Mouse (Mus musculus) embryonic facial prominence, embryonic 13.5 days (tissue): ENCODE results near the gene Rad23a. TPM values are rescaled to one million over a fixed set of nuclear protein-coding genes. Genes with fewer than 3 reads are reported as not detected.

Experiments used
- ATAC-seq: fragments of 200-750 bp; cut with Nextera tagmentation; 2 replicates; pipeline ENCODE4 v1.8.0; 2017; ENCODE audit warnings: low read depth; ENCODE audit not compliant: insufficient number of reproducible peaks, insufficient read depth, low FRiP score, low TSS enrichment
- H3K27ac ChIP-seq: fragments of 300-500 bp; sonication (generic); 2 replicates; pipeline ENCODE4 v1.5.1; 2015; ENCODE audit warnings: moderate library complexity, mild to moderate bottlenecking, inconsistent platforms
- H3K27me3 ChIP-seq: fragments of 300-500 bp; sonication (generic); 2 replicates; pipeline ENCODE4 v1.6.1; 2015; ENCODE audit warnings: mild to moderate bottlenecking, inconsistent platforms
- H3K36me3 ChIP-seq: fragments of 300-500 bp; sonication (generic); 2 replicates; pipeline ENCODE4 v1.6.1; 2015; ENCODE audit warnings: mild to moderate bottlenecking, inconsistent platforms
- H3K4me1 ChIP-seq: fragments of 300-500 bp; sonication (generic); 2 replicates; pipeline ENCODE4 v1.6.1; 2015; ENCODE audit warnings: inconsistent platforms
- H3K4me2 ChIP-seq: fragments of 300-500 bp; sonication (generic); 2 replicates; pipeline ENCODE4 v1.6.1; 2015; ENCODE audit warnings: moderate library complexity, mild to moderate bottlenecking, inconsistent platforms
- H3K4me3 ChIP-seq: fragments of 300-500 bp; sonication (generic); 2 replicates; pipeline ENCODE4 v1.5.1; 2015; ENCODE audit warnings: mild to moderate bottlenecking, inconsistent platforms
- H3K9ac ChIP-seq: fragments of 300-500 bp; sonication (generic); 2 replicates; pipeline ENCODE4 v1.6.1; 2015; ENCODE audit warnings: mild to moderate bottlenecking, inconsistent platforms
- H3K9me3 ChIP-seq: fragments of 300-500 bp; sonication (generic); 2 replicates; pipeline ENCODE4 v1.6.1; 2016; ENCODE audit warnings: inconsistent platforms
- WGBS: fragments of 180-500 bp; shearing (Covaris S2); methylation state at CpG from one replicate; pipeline ENCODE4 v1.1.7; 2015; ENCODE audit warnings: mixed read lengths; 5-methylcytosine and 5-hydroxymethylcytosine counted together
- polyA plus RNA-seq: library from polyadenylated mRNA; unstranded; fragments of >200 nt; fragmentation: Nextera tagmentation; extraction: Ambion mirVana; gene quantifications from 2 replicates; pipeline ENCODE4 v1.2.1, GENCODE M21; 2015

Rad23a gene
- polyA plus RNA-seq, 1 experiment from 2014 or later = 97.1 TPM

DNA sequence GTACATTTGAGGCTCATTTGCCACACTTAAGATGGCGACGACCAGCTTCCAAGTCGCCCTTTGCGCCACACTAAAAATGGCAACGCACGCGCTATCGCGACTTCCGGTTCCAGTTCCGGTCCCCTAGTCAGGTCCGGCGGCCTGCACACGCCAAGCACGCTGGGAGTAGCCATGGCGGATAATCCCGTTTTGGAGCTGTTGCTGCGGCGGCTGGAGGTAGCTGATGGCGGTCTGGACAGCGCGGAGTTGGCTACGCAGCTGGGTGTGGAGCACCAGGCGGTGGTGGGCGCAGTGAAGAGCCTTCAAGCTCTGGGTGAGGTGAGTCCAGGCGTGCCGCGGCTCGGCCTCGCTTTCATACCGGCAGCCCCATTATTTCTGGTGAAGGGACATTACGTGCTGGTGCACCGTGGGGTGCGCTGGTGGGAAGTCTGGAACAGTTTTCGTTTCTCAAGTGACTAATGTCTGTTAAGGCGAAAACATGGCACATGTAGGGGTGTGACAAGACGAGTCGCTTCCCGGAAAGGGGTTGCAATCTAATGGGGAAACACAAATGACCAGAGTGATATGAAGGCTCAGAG lies 16.5 kb upstream of the Rad23a start, which contains the start of gene Farsa:
Farsa (plus strand) TSS at position 126 of the 578 bp plus-strand sequence.
- no peaks in the 10 kb centered on the region for H3K9me3 ChIP-seq
- peak within 1 kb of the TSS; percentile 94 for H3K4me2 ChIP-seq
- H3K9ac ChIP-seq = peak within 1 kb of the TSS; percentile 88
- peak within 1 kb of the TSS; percentile 71 for H3K27ac ChIP-seq
- peaks cover 14% of the 10 kb centered on the region for H3K4me1 ChIP-seq
- peak within 1 kb of the TSS; percentile 74 for H3K4me3 ChIP-seq
- peak; percentile 65 for ATAC-seq
- under 1% methylated on average over 39 of the region's 39 CpGs for WGBS
- no peaks in the 10 kb centered on the region for H3K27me3 ChIP-seq
- peaks cover 29% of the 10 kb centered on the region for H3K36me3 ChIP-seq

DNA sequence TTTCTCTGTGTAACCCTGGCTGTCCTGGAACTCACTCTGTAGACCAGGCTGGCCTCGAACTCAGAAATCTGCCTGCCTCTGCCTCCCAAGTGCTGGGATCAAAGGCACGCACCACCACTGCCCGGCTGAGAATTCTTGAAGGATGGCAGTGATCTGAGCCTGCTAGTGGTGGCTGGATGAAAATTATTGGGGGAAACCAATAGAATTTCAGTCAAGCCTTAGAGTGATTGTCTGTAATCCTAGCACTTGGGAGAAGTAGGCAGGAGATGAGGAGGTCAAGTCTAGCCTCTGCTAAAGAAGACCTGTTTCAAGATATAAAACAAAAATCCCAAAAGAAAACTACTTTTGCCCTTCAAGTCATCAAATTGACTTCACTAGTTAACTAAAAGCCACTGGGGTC lies 16.0 kb upstream of the Rad23a start:
- Histone ChIP-seq H3K4me3 (peak overlapping the region; percentile 74), H3K9ac (no peak overlapping the region; the same call in 1 of the 2 replicates), H3K27me3 (no peaks in the 10 kb centered on the region), H3K9me3 (no peaks in the 10 kb centered on the region), H3K4me1 (peaks cover 14% of the 10 kb centered on the region), H3K4me2 (peak overlapping the region; percentile 94; the same call in 1 of the 2 replicates), H3K27ac (no peak overlapping the region), H3K36me3 (peaks cover 24% of the 10 kb centered on the region)
- WGBS = 96% methylated on average over 3 of the region's 3 CpGs
- ATAC-seq = no peak

DNA sequence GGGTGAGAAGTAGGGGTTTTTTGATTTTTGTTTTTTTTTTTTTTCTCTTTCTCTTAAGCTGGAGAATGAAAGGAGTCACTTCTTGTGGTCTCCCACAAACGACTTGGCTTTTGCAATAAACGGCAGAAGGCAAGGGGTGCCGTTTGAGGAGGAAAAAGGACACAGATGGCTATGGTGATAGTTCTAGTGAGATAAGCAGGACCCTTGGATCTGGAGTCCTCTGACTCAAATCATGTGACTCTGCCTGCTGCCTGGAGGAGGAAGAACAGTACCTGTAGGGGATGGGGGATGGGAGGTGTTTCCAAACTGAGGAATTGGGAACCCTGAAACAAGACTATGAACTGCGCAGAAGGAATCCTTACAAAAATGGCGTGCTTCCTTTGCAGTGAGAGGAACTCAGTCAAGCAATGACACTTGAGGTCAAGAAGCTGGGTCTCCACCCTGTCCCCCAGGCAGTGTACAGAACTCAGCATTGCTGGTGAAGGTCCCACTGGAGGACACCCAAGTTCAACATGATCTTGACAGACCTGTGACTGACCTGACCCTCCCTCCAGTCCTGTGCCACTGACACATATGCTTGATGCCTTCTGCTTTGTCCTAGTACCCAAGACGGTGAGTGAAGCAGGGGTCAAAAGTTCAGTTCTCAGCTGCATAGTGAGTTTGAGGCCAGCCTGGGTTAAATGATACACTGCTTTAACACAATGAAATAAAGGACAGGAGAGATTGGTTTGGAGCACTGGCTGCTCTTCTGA lies 7.4 kb upstream of the Rad23a start:
- WGBS = 38% methylated on average over 6 of the region's 6 CpGs
- H3K9ac ChIP-seq = peak overlapping the region; percentile 74
- peak overlapping the region; percentile 80 for H3K27ac ChIP-seq

DNA sequence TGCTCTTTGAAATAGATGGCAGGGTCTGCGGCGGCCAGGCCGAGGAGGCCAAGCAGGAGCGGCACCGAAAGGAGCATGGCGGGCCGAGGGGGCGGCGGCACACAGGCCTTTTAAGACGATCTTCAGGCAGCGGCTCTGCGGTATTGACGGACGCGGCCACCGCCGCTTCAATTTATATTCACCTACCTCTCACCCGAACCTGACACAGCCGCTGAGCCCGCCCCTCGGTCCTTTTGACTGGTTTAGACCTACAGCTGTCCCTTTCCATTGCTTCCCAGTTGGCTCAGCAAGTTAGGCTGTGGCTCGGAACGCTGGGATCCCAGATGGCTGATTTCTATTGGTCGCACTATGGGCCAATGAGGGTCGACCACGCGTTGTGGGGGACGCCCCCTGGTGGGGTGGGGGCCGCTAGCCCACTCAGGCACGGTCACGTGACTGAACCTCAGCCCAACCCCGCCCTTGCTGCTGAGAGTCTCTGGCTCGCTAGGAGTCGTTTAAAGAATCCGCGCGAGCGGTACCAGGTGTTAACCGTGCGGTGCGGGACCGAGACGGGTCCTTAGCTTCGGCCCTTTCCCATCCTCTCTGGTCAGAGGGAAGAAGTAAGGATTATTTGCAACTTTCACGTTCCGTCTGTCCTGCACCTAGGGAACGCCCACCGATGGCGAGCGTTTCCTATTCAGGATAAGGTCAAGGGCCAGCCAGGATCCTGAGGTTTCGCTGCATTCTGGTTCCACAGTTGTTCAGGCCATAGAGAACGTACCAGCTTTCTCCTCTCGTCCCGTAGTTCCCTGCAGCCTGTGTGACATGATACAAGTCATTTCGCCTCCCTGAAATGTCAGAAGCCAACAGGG lies 6.5 kb upstream of the Rad23a start, which contains the start of gene Calr:
Calr (minus strand) TSS at position 213 of the 851 bp plus-strand sequence.
- H3K4me2 ChIP-seq = peak within 1 kb of the TSS; percentile 84
- H3K9me3 ChIP-seq = no peaks in the 10 kb centered on the region
- H3K27me3 ChIP-seq = no peaks in the 10 kb centered on the region
- H3K36me3 ChIP-seq = peaks cover 37% of the 10 kb centered on the region
- peak within 1 kb of the TSS; percentile 88 for H3K27ac ChIP-seq
- H3K9ac ChIP-seq = peak within 1 kb of the TSS; percentile 97
- ATAC-seq = peak; percentile 99
- peak within 1 kb of the TSS; percentile 97 for H3K4me3 ChIP-seq
- under 1% methylated on average over 55 of the region's 55 CpGs for WGBS
- H3K4me1 ChIP-seq = peaks cover 42% of the 10 kb centered on the region

More for the DNA sequence above, 7.4 kb upstream of the Rad23a start:
- Histone ChIP-seq H3K4me1 (peaks cover 37% of the 10 kb centered on the region), H3K9me3 (no peaks in the 10 kb centered on the region), H3K4me2 (peak overlapping the region; percentile 75), H3K4me3 (peak overlapping the region; percentile 97), H3K36me3 (peaks cover 28% of the 10 kb centered on the region), H3K27me3 (no peaks in the 10 kb centered on the region)
- ATAC-seq = no peak

DNA sequence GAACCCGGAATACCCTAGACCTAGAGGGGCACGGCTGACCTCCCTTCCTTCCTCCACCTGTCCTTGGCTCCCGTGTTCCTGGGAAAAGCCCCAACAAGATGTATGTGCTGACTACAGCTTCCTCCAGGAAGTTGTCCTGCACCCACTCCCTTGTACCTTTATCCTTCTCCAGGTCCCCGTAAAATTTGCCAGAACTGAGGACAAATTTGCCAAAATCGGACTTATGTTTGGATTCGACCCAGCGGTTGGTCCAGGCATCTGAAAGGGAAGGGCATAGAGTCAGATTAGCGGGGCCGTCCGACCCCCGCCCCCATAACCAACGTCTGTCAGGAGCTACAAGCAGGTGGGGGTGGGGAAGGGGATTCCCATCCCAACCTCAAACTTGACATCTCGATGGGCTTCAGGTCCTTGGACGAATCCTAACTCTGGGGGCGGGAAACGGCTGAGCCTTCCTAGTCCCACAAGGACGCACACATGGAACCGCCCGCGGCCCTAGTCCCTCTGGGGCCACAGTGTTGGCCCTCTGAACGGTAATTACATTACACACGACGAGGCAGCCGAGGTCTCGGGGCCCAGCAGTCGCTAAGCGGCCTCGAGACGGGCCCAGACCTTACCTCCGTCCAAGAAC lies 5.7 kb upstream of the Rad23a start:
- peak; percentile 0; the same call in 1 of the 2 replicates for ATAC-seq
- Histone ChIP-seq H3K4me2 (peak overlapping the region; percentile 84), H3K36me3 (peaks cover 45% of the 10 kb centered on the region), H3K9ac (peak overlapping the region; percentile 97), H3K4me1 (peaks cover 42% of the 10 kb centered on the region), H3K4me3 (peak overlapping the region; percentile 97), H3K27me3 (no peaks in the 10 kb centered on the region), H3K27ac (peak overlapping the region; percentile 88), H3K9me3 (no peaks in the 10 kb centered on the region)
- WGBS = under 1% methylated on average over 30 of the region's 30 CpGs

DNA sequence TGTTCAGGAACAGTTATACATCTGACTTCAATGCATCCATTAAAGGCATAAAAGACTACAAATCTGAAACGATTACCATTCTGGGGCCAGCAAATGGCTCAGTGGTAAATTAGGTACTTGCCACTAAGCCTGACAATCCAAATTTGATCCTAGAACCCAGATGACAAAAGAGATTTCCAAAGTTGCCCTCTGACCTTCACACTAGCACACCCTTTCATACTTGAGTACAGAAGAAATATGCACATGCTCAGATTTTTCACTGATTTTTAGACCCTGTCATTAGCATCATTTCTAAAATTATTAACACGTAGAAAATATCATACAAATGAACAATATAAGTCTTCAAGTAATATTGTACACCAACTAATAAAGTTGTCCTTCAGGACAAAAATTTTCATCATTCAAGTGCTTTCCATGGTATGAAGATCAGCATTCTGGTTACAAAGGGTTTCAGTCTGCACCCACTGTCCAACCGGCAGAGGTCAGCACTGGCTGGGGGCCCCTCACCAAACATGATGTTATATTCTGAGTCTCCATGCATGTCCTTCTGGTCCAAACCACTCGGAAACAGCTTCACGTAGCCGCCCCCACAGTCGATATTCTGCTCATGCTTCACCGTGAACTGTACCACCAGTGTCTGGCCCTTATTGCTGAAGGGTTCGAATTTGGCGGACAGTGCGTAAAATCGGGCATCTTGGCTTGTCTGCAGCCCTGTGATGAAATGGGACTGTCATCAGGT lies 5.1 kb upstream of the Rad23a start:
- ATAC-seq = no peak
- Histone ChIP-seq H3K36me3 (peaks cover 46% of the 10 kb centered on the region), H3K27me3 (no peaks in the 10 kb centered on the region), H3K9me3 (no peaks in the 10 kb centered on the region), H3K4me1 (peaks cover 42% of the 10 kb centered on the region), H3K4me3 (peak overlapping the region; percentile 97), H3K4me2 (peak overlapping the region; percentile 84), H3K9ac (peak overlapping the region; percentile 97), H3K27ac (0 out of 2 replicates have a peak overlapping the region, but pooled peaks have one; percentile 88)
- 13% methylated on average over 12 of the region's 12 CpGs for WGBS

DNA sequence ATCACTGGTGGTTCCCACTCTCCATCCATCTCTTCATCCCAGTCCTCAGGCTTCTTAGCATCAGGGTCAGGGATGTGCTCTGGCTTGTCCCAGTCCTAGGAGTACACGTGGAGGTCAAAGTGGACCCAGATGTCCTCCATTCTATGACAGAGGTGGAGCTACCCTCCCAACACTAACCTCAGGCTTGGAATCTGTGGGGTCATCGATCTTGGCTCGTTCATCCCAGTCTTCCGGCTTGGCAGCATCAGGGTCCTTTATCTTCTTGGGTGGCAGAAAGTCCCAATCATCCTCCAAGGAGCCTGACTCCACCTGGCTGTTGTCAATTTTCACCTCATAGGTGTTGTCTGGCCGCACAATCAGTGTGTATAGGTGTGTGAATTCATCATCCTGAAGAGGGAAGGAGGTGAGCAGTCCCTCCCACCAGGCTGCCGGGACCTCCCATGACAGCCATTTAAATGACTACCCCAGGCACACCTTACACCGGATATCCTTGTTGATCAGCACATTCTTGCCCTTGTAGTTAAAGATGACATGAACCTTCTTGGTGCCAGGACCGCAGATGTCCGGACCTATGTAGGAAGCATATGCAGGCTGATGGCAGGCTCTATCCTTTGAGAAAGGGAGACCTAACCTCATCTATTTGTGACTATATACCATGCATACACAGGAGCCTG lies 4.1 kb upstream of the Rad23a start:
- no peaks in the 10 kb centered on the region for H3K9me3 ChIP-seq
- peak overlapping the region; percentile 97 for H3K4me3 ChIP-seq
- H3K27me3 ChIP-seq = no peaks in the 10 kb centered on the region
- WGBS = 82% methylated on average over 9 of the region's 9 CpGs
- ATAC-seq = no peak
- H3K9ac ChIP-seq = peak overlapping the region; percentile 97
- peak overlapping the region; percentile 39; the same call in 1 of the 2 replicates for H3K27ac ChIP-seq
- H3K36me3 ChIP-seq = peaks cover 46% of the 10 kb centered on the region
- peak overlapping the region; percentile 84 for H3K4me2 ChIP-seq
- peaks cover 45% of the 10 kb centered on the region for H3K4me1 ChIP-seq

DNA sequence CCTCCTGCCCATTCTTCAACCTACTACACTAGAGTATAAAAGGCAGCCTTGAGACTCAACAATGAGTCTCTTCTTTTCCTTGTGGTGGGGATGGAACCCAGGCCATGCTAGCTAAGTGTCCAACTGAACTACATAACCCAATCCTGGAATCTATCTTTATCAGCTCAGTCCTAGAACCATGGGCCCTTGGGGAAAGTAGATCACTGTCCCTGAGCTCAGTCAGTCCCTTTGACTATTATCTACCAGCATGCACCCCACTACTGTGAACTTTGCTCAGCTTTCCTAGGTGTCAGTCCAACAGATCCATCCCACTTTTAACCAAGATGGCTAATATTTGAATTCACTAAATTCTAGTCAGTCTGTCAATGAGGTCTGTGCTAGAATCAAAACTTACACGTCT lies 1.0 kb upstream of the Rad23a start:
- peak overlapping the region; percentile 0; the same call in 1 of the 2 replicates for H3K4me3 ChIP-seq
- H3K27me3 ChIP-seq = no peaks in the 10 kb centered on the region
- H3K9ac ChIP-seq = 0 out of 2 replicates have a peak overlapping the region, but pooled peaks have one; percentile 27
- peaks cover 74% of the 10 kb centered on the region for H3K36me3 ChIP-seq
- H3K9me3 ChIP-seq = no peaks in the 10 kb centered on the region
- no peak overlapping the region for H3K27ac ChIP-seq
- no peak for ATAC-seq
- H3K4me2 ChIP-seq = no peak overlapping the region
- H3K4me1 ChIP-seq = peaks cover 62% of the 10 kb centered on the region
- WGBS = 77% methylated on average over 1 of the region's 1 CpGs

DNA sequence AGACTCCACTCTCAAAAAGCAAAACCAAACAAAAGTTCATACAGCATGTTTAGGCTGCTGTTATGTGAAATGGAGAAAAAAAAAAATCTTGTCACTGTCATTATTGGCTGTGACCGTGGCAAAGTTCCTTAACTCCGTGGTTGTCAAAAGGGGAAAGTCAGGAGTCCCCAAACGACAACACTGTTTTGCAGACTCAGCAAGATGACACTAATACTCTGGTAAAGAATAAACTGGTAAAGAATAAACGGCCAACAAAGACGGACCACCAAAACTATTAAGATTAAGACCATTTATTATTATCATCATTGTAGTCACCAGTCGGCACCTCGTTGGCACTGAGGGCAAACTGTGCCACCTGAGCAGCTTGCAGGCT lies 604 bp downstream of the Rad23a start:
- Histone ChIP-seq H3K27ac (peak overlapping the region; percentile 90), H3K4me1 (peaks cover 60% of the 10 kb centered on the region), H3K9me3 (no peaks in the 10 kb centered on the region), H3K4me2 (peak overlapping the region; percentile 67), H3K4me3 (peak overlapping the region; percentile 89), H3K36me3 (peaks cover 82% of the 10 kb centered on the region), H3K9ac (peak overlapping the region; percentile 90), H3K27me3 (no peaks in the 10 kb centered on the region)
- ATAC-seq = no peak
- WGBS = 2% methylated on average over 7 of the region's 7 CpGs

DNA sequence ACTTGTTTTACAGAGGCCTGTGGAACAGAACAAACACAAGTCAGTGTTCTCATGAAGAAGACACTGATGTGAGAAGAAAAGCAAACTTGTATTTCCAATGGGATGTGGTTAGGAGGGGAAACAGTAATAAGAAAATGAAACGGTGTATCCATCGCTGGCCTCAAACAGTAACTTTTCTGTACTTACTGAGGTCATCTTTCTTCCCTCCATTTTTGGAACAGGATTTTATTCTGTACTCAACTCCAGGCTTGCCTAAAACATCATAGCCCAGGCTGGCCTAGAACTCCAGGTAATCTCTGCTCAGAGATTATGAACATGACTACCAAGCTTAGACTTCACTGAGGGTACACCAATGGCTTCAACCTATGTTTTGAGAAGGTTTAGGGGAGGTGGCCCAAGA lies 1.1 kb downstream of the Rad23a start:
- Histone ChIP-seq H3K4me1 (peaks cover 60% of the 10 kb centered on the region), H3K9ac (peak overlapping the region; percentile 90), H3K27me3 (no peaks in the 10 kb centered on the region), H3K9me3 (no peaks in the 10 kb centered on the region), H3K4me3 (peak overlapping the region; percentile 89), H3K36me3 (peaks cover 82% of the 10 kb centered on the region), H3K4me2 (peak overlapping the region; percentile 67), H3K27ac (no peak overlapping the region)
- no peak for ATAC-seq
- WGBS = 90% methylated on average over 2 of the region's 2 CpGs
